Mouse (Mus musculus): ENCODE measurements around the gene Il18.
"Not testable (repeated sequence)": the region's sequence is repeated elsewhere in the genome, so short reads cannot be mapped to it uniquely, and the experiment has no call there.

The Il18 gene

GRCm38 (mm10) chr9:50602055-50602845 is 47.6 kb downstream of the Il18 start:
- ATAC-seq (ENCODE audit: insufficient number of reproducible peaks, low FRiP score, low TSS enrichment) = no peak

- ATAC-seq (ENCODE audit: insufficient number of reproducible peaks, low FRiP score, low TSS enrichment) = peak; percentile 97
Observed at GRCm38 (mm10) chr9:50603189-50603997, 48.8 kb downstream of the Il18 start, which contains the start of the genes Sdhd and Timm8b. TSS of gene Sdhd (minus strand) at chr9:50603812. TSS of gene Timm8b (plus strand) at chr9:50603910.

- no peak; the same call in 1 of the 2 replicates for ATAC-seq (ENCODE audit: insufficient number of reproducible peaks, low FRiP score, low TSS enrichment)
Observed at GRCm38 (mm10) chr9:50603998-50604324, 49.3 kb downstream of the Il18 start.

GRCm38 (mm10) chr9:50604338-50604737 is 49.7 kb downstream of the Il18 start:
- ATAC-seq (ENCODE audit: insufficient number of reproducible peaks, low FRiP score, low TSS enrichment) = no peak

GRCm38 (mm10) chr9:50612115-50612514 is 57.5 kb downstream of the Il18 start:
- ATAC-seq (ENCODE audit: insufficient number of reproducible peaks, low FRiP score, low TSS enrichment) = no peak

- no peak for ATAC-seq (ENCODE audit: insufficient number of reproducible peaks, low FRiP score, low TSS enrichment)
Observed at GRCm38 (mm10) chr9:50616161-50616560, 61.5 kb downstream of the Il18 start.

- peak; percentile 86 for ATAC-seq (ENCODE audit: insufficient number of reproducible peaks, low FRiP score, low TSS enrichment)
Observed at GRCm38 (mm10) chr9:50616766-50617603, 62.4 kb downstream of the Il18 start, which contains the start of the genes Pih1d2 and Nkapd1. TSS of gene Pih1d2 (plus strand) at chr9:50617321. TSS of gene Nkapd1 (minus strand) at chr9:50617464.

GRCm38 (mm10) chr9:50617794-50618330 is 63.2 kb downstream of the Il18 start:
- no peak for ATAC-seq (ENCODE audit: insufficient number of reproducible peaks, low FRiP score, low TSS enrichment)

- ATAC-seq (ENCODE audit: insufficient number of reproducible peaks, low FRiP score, low TSS enrichment) = not testable (repeated sequence)
Observed at GRCm38 (mm10) chr9:50630903-50631302, 76.3 kb downstream of the Il18 start.
